Mouse (Mus musculus): ENCODE measurements at regions not wholly inside any gene's neighbourhood (a gene's known extent, or its start where the extent isn't known, plus 50 kb on each side); places are given as distances from the start of the nearest gene placed in this dataset.

DNA sequence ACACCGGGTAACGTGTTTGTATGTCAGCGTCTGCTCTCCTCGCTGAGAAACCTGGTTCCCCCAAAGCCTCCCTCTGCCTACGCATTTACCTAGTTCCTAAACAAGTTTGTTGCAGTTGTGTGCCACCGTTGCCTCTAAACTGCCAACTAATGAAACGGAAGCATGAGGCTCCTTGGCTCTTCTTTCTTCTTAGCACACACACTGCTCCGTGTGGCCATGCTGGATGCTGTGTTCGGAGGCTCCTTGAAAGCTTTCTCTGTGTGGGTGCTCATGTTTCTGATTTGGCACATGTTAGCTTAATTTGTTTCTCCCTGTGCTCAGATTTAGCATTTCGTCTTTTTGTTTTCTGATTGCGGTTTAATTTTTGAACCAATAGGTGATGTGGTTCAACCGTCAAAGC is 162.2 kb upstream of the Nxpe4 start:
- WGBS, result 91% methylated on average over 12 of the region's 12 CpGs
- ATAC-seq (ENCODE audit: insufficient number of reproducible peaks, insufficient read depth, low FRiP score, low read depth), result no peak
- no peak overlapping the region for H3K4me2 ChIP-seq (replicated peaks; ENCODE audit: low read depth, low read length)

DNA sequence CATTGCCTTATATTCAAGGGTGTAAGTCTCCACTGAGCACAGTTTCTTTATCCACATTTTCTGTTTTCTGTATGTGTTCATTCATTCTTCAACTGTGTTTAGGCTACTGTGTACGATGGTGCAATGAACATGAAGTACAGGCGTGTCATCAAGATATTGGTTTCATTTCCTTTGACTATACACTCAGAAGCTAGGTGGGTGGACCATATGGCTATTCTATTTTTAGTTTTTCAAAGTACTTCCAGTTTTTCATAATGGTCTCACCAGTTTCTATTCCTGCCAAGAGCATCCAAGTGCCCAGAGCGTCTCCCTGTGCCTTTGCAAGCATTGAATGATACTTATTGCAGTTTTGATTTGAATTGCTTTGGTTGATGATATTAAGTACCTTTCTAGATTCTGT is 132.8 kb upstream of the Nxpe4 start:
- Histone ChIP-seq H3K4me1 (ENCODE audit: control insufficient read depth, insufficient read depth, low read length) (no peaks in the 10 kb centered on the region), H3K36me3 (ENCODE audit: control insufficient read depth, insufficient read depth, low read length) (no peaks in the 10 kb centered on the region), H3K9me3 (ENCODE audit: control insufficient read depth, low read depth, low read length) (no peaks in the 10 kb centered on the region), H3K4me3 (ENCODE audit: low read depth, low read length) (no peak overlapping the region), H3K27me3 (ENCODE audit: control insufficient read depth, insufficient read depth, low read length) (no peaks in the 10 kb centered on the region), H3K4me2 (replicated peaks; ENCODE audit: low read depth, low read length) (no peak overlapping the region), H3K27ac (ENCODE audit: low read length) (no peak overlapping the region), H3K9ac (replicated peaks; ENCODE audit: low read depth, low read length) (no peak overlapping the region)
- ATAC-seq (ENCODE audit: insufficient number of reproducible peaks, insufficient read depth, low FRiP score, low read depth), result no peak
- 84% methylated on average over 3 of the region's 3 CpGs for WGBS

More for the DNA sequence above, 162.2 kb upstream of the Nxpe4 start:
- Histone ChIP-seq H3K27me3 (ENCODE audit: control insufficient read depth, insufficient read depth, low read length) (no peaks in the 10 kb centered on the region), H3K9ac (replicated peaks; ENCODE audit: low read depth, low read length) (no peak overlapping the region), H3K36me3 (ENCODE audit: control insufficient read depth, insufficient read depth, low read length) (no peaks in the 10 kb centered on the region), H3K9me3 (ENCODE audit: control insufficient read depth, low read depth, low read length) (no peaks in the 10 kb centered on the region), H3K4me3 (ENCODE audit: low read depth, low read length) (no peak overlapping the region), H3K27ac (ENCODE audit: low read length) (no peak overlapping the region), H3K4me1 (ENCODE audit: control insufficient read depth, insufficient read depth, low read length) (no peaks in the 10 kb centered on the region)

DNA sequence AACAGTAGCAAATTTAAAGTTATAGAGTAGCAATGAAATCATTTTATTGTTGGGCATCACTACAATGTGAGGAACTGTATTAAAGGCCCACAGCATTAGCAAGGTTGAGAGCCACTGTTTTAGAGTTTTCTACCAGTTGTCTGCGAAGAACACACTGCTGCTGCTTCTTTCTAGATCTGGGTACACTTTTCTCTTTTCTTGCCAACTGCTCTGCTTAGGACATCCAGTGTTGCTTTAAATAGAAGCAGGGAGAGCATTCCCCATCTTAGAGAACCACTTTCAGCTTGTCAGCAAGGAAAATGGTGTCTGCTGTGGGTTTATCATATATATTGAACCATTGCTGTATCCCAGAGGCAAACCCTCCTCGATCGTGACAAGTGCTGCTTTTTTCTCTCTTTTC is 131.0 kb upstream of the Nxpe4 start:
- Histone ChIP-seq H3K4me3 (ENCODE audit: low read depth, low read length) (no peak overlapping the region), H3K4me1 (ENCODE audit: control insufficient read depth, insufficient read depth, low read length) (no peaks in the 10 kb centered on the region), H3K9me3 (ENCODE audit: control insufficient read depth, low read depth, low read length) (no peaks in the 10 kb centered on the region), H3K27ac (ENCODE audit: low read length) (no peak overlapping the region), H3K36me3 (ENCODE audit: control insufficient read depth, insufficient read depth, low read length) (no peaks in the 10 kb centered on the region), H3K4me2 (replicated peaks; ENCODE audit: low read depth, low read length) (no peak overlapping the region), H3K9ac (replicated peaks; ENCODE audit: low read depth, low read length) (no peak overlapping the region), H3K27me3 (ENCODE audit: control insufficient read depth, insufficient read depth, low read length) (no peaks in the 10 kb centered on the region)
- no peak for ATAC-seq (ENCODE audit: insufficient number of reproducible peaks, insufficient read depth, low FRiP score, low read depth)
- WGBS, result 90% methylated on average over 3 of the region's 3 CpGs

DNA sequence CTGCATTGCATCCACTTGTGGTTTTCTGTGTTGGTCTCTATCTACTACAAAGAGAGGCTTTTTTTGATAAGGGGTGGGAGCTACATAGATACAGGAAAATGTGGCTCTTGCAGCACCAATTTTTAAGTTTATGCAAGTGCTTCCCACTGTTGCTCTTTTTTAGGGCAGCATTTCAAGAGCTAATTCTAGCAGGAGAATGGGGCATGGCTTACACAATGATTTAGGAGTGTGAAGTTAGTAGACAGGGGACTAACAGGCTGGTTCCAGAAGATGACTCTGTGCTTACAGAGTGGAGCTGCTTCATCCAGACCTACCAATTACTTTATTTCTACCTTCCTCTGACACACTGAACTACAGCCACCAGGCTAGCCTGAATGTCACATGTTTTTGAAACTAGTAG is 125.9 kb upstream of the Nxpe4 start:
- Histone ChIP-seq H3K4me3 (ENCODE audit: low read depth, low read length) (no peak overlapping the region), H3K9me3 (ENCODE audit: control insufficient read depth, low read depth, low read length) (no peaks in the 10 kb centered on the region), H3K4me1 (ENCODE audit: control insufficient read depth, insufficient read depth, low read length) (no peaks in the 10 kb centered on the region), H3K27ac (ENCODE audit: low read length) (no peak overlapping the region), H3K9ac (replicated peaks; ENCODE audit: low read depth, low read length) (no peak overlapping the region), H3K27me3 (ENCODE audit: control insufficient read depth, insufficient read depth, low read length) (no peaks in the 10 kb centered on the region), H3K4me2 (replicated peaks; ENCODE audit: low read depth, low read length) (no peak overlapping the region), H3K36me3 (ENCODE audit: control insufficient read depth, insufficient read depth, low read length) (no peaks in the 10 kb centered on the region)
- no peak for ATAC-seq (ENCODE audit: insufficient number of reproducible peaks, insufficient read depth, low FRiP score, low read depth)

DNA sequence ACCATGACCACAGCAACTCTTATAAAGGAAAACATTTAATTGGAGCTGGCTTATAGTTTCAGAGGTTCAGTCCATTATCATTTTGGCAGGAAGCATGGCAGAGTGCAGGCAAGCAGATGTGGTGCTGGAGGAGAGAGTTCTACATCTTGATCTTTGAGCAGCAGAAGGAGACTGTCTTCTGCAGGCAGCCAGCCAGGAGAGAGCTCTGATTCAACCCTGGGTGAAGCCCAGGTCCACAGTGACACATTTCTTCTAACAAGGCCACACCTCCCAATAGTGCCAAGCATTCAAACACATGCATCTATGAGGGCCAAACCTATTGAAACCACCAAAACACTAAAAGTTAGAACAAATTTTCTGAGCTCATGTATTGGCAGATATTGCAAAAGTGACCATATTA is 117.0 kb upstream of the Nxpe4 start:
- H3K36me3 ChIP-seq (ENCODE audit: control insufficient read depth, insufficient read depth, low read length), result no peaks in the 10 kb centered on the region
- H3K27ac ChIP-seq (ENCODE audit: low read length), result no peak overlapping the region
- no peaks in the 10 kb centered on the region for H3K9me3 ChIP-seq (ENCODE audit: control insufficient read depth, low read depth, low read length)
- H3K27me3 ChIP-seq (ENCODE audit: control insufficient read depth, insufficient read depth, low read length), result no peaks in the 10 kb centered on the region
- no peak overlapping the region for H3K4me3 ChIP-seq (ENCODE audit: low read depth, low read length)
- no peak for ATAC-seq (ENCODE audit: insufficient number of reproducible peaks, insufficient read depth, low FRiP score, low read depth)
- H3K4me2 ChIP-seq (replicated peaks; ENCODE audit: low read depth, low read length), result no peak overlapping the region
- H3K9ac ChIP-seq (replicated peaks; ENCODE audit: low read depth, low read length), result no peak overlapping the region
- no peaks in the 10 kb centered on the region for H3K4me1 ChIP-seq (ENCODE audit: control insufficient read depth, insufficient read depth, low read length)

DNA sequence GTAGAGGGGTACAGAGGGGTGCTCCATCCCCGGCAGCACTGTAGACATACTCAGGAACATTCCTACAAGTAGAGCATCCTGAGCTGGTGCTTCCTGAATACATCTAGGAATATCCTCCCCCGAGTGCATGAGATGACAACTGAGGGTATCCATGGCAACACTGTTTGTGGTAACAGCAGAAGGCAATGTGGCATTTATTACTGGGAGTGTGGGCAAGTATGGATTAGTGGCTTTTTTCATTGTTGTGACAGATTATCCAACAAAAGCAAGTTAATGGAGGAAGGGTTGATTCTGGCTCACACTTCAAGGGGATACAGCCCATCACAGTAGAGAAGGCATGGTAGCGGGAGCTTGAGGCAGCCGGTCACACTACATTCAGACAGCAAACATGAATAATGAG is 114.0 kb upstream of the Nxpe4 start:
- Histone ChIP-seq H3K4me2 (replicated peaks; ENCODE audit: low read depth, low read length) (no peak overlapping the region), H3K27ac (ENCODE audit: low read length) (no peak overlapping the region), H3K4me3 (ENCODE audit: low read depth, low read length) (no peak overlapping the region), H3K9ac (replicated peaks; ENCODE audit: low read depth, low read length) (no peak overlapping the region), H3K4me1 (ENCODE audit: control insufficient read depth, insufficient read depth, low read length) (no peaks in the 10 kb centered on the region), H3K36me3 (ENCODE audit: control insufficient read depth, insufficient read depth, low read length) (no peaks in the 10 kb centered on the region), H3K27me3 (ENCODE audit: control insufficient read depth, insufficient read depth, low read length) (no peaks in the 10 kb centered on the region), H3K9me3 (ENCODE audit: control insufficient read depth, low read depth, low read length) (no peaks in the 10 kb centered on the region)
- no peak for ATAC-seq (ENCODE audit: insufficient number of reproducible peaks, insufficient read depth, low FRiP score, low read depth)
- WGBS, result 79% methylated on average over 4 of the region's 4 CpGs

DNA sequence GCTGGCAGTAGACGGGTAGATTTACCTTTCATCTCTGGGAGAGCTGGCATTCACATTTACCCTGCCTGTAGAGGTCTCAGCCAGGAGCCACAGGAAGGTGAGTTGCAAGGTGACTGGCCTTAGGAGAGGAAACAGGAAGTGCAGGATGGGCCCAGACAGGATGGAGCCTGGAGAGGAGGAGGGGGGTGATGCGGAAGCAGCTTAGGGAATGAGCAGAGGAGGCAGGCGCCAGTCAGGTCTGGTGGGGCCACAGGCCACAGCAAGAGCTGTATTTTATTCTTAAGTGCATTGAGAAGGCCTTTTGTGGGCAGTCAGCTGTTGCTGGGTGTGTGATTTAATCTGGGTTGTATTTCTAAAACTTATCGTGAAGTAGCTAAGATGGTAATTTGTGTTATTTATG is 108.2 kb upstream of the Nxpe4 start:
- Histone ChIP-seq H3K9me3 (ENCODE audit: control insufficient read depth, low read depth, low read length) (no peaks in the 10 kb centered on the region), H3K27ac (ENCODE audit: low read length) (no peak overlapping the region), H3K4me2 (replicated peaks; ENCODE audit: low read depth, low read length) (no peak overlapping the region), H3K27me3 (ENCODE audit: control insufficient read depth, insufficient read depth, low read length) (no peaks in the 10 kb centered on the region), H3K36me3 (ENCODE audit: control insufficient read depth, insufficient read depth, low read length) (no peaks in the 10 kb centered on the region), H3K9ac (replicated peaks; ENCODE audit: low read depth, low read length) (no peak overlapping the region), H3K4me1 (ENCODE audit: control insufficient read depth, insufficient read depth, low read length) (no peaks in the 10 kb centered on the region), H3K4me3 (ENCODE audit: low read depth, low read length) (no peak overlapping the region)
- WGBS, result 71% methylated on average over 4 of the region's 4 CpGs
- no peak for ATAC-seq (ENCODE audit: insufficient number of reproducible peaks, insufficient read depth, low FRiP score, low read depth)

DNA sequence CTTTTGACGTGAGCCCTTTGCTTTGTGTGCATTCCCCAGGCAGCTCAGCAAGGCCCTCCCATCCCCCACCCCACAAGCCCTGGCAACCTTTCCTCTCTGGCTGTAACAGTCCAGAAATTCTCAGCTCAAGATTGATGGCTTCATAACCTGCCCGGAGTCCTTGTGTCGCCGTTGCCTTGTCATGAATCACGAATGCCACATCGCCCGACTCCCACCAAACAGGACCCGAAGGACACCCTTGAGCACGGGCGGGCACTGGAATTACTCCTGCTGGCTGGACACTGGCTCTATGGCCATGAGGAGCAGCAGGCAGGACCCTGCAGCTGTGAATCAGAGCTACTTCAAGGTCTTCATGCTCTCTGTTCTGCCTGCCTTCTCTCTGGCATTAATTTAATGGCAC is 106.6 kb upstream of the Nxpe4 start:
- H3K27me3 ChIP-seq (ENCODE audit: control insufficient read depth, insufficient read depth, low read length), result no peaks in the 10 kb centered on the region
- H3K9ac ChIP-seq (replicated peaks; ENCODE audit: low read depth, low read length), result no peak overlapping the region
- no peak overlapping the region for H3K4me3 ChIP-seq (ENCODE audit: low read depth, low read length)
- H3K4me2 ChIP-seq (replicated peaks; ENCODE audit: low read depth, low read length), result no peak overlapping the region
- 36% methylated on average over 10 of the region's 10 CpGs for WGBS
- ATAC-seq (ENCODE audit: insufficient number of reproducible peaks, insufficient read depth, low FRiP score, low read depth), result no peak
- no peak overlapping the region for H3K27ac ChIP-seq (ENCODE audit: low read length)
- no peaks in the 10 kb centered on the region for H3K36me3 ChIP-seq (ENCODE audit: control insufficient read depth, insufficient read depth, low read length)
- H3K9me3 ChIP-seq (ENCODE audit: control insufficient read depth, low read depth, low read length), result no peaks in the 10 kb centered on the region
- H3K4me1 ChIP-seq (ENCODE audit: control insufficient read depth, insufficient read depth, low read length), result no peaks in the 10 kb centered on the region

DNA sequence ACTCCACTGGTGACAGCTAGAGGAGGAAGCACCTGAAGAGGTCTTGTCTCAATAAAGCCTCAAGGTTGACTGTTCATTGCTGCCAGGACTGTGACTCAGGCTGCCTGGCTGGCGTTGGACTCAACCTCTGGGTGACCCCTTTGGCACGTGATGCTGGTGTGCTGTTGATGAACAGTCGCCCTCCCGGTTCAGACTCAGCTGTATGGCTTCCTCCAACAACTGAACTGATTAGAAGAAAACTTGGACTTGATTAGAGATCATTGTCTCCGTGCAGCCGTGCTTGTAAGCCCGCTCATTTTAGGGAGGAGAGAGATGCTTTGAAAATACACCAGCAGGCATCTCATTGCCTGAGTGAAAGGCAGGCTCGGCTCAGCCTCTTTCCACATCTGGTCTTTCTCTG is 103.2 kb upstream of the Nxpe4 start:
- H3K27ac ChIP-seq (ENCODE audit: low read length), result no peak overlapping the region
- H3K27me3 ChIP-seq (ENCODE audit: control insufficient read depth, insufficient read depth, low read length), result no peaks in the 10 kb centered on the region
- H3K4me3 ChIP-seq (ENCODE audit: low read depth, low read length), result no peak overlapping the region
- 55% methylated on average over 8 of the region's 8 CpGs for WGBS
- no peak overlapping the region for H3K4me2 ChIP-seq (replicated peaks; ENCODE audit: low read depth, low read length)
- no peaks in the 10 kb centered on the region for H3K4me1 ChIP-seq (ENCODE audit: control insufficient read depth, insufficient read depth, low read length)
- H3K9me3 ChIP-seq (ENCODE audit: control insufficient read depth, low read depth, low read length), result no peaks in the 10 kb centered on the region
- no peak for ATAC-seq (ENCODE audit: insufficient number of reproducible peaks, insufficient read depth, low FRiP score, low read depth)
- no peak overlapping the region for H3K9ac ChIP-seq (replicated peaks; ENCODE audit: low read depth, low read length)
- H3K36me3 ChIP-seq (ENCODE audit: control insufficient read depth, insufficient read depth, low read length), result no peaks in the 10 kb centered on the region

Data from stomach, embryonic 14.5 days (tissue).